Mouse (Mus musculus): Measurements from ENCODE around the gene Rab17.

Gene Rab17

DNA sequence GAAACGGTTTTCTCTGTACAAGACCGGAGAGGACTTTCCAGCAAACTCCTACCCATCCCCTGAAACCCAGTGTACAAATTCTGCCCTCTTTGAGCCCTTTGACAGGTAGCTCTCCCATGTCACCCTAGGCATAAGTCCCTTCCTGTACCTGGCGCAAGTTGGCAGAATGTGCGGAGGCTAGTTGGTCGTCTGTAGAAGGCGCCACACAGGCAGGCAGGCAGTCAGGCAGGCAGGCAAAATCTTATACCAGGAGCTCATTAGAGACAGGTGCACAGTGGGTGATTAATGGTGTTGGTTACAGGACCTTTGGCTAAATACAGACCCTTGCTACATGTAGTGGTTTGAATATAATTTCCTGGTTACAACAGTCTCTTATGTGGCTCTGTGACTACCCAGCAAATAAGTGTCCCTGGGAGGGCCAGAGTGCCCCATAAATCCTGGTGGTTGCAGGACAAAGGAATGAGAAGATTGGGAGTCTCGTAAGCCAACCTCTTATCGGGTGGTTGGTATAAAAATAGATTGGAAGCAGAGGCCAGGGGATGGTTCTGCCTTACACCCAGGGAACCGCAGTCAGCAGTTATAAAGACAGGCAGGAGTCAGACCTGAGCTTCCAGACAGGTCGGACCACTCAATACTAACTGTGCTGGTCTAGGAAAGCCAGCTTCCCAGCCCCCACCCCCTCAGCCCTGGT lies 30.6 kb upstream of the Rab17 start:
- TF ChIP-seq GATA4 (IDR thresholded peaks at IDR 0.05; ENCODE audit: insufficient replicate concordance, low read length): no peak

DNA sequence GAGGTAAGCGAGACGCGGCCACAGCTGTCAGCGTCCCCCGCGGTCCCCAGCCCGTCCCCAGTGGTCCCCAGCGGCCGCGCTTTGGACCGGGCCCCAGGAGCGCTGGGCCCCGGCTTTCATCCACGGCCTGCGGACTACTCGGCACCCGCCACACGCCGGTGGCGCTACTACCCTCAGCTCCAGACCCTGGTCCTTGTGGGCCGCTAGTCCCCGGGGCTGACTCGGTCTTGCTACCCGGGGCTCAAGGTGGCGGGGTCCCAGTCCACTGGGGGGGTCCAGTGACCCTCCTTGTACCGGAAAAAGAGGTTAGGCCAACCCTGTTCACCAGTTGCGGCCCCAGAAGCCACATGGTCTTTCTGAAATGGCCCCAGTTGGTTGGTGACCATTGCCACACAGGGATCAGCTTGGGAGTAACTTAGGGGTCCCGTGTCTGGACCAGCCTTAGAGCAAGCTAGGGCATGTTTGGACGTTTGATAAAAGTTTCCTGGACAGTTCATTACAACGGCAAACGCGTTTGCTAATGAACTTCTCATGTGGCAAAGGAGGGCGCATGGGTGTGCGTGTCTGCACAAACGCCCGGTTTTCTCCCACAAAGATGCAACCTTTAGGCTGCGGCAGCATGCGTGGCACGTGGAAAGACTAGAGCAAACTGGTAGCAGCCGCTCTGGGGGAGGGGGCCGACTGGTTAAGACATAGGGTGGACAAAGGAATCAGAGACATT lies 29.6 kb upstream of the Rab17 start:
- TF ChIP-seq GATA4 (IDR thresholded peaks at IDR 0.05; ENCODE audit: insufficient replicate concordance, low read length): no peak

DNA sequence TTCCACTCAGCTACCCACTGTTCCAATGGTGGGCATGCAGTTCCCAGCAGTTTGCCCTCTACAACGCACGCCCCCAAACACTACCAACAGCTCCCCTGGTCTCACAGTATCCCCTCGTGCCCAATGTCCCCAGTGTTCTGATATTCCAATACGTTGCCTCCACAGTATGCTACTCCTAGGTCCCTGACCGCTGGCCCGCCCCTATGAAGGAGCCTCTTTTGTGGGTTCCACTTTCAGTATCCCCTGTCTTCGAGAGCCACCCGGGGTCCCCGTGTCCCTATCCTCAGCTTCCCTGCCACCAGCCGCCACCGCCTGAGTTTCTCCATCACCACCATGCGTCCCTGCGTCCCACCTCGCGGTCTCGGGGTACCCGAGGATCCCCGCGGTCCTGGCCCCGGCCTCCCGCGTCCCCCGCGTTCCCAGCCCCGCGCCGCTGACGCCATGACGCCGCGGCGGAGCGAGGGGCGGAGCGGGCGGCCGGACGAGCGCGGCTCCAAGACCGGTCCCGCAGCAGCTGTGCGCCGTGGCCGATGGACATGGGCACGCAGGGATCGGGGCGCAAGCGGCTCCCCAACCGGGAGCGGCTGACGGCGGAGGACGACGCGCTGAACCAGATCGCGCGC lies 28.9 kb upstream of the Rab17 start, which contains the start of gene Lrrfip1:
Lrrfip1 (plus strand) TSS at position 470 of the 623 bp plus-strand sequence.
- TF ChIP-seq GATA4 (IDR thresholded peaks at IDR 0.05; ENCODE audit: insufficient replicate concordance, low read length): no peak

DNA sequence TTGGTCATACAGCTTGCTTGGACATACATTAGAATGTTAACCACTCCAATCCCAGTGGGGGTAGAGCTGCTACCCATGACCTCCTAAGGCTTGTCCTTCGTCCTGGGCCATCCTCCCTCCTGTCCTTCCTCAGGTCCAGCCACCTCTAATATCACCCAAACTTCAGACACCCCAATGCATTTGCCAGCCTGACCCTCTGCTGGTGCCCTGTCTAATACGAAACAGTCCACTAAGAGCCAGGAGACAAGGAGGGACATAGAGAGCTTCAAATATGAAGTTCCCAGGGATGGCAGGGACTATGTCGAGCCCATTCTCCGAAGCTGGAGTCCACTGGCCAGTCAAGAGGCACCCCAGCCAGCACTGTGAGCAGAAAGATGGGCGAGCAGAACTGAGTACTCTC lies 28.2 kb upstream of the Rab17 start:
- TF ChIP-seq GATA4 (IDR thresholded peaks at IDR 0.05; ENCODE audit: insufficient replicate concordance, low read length): no peak

DNA sequence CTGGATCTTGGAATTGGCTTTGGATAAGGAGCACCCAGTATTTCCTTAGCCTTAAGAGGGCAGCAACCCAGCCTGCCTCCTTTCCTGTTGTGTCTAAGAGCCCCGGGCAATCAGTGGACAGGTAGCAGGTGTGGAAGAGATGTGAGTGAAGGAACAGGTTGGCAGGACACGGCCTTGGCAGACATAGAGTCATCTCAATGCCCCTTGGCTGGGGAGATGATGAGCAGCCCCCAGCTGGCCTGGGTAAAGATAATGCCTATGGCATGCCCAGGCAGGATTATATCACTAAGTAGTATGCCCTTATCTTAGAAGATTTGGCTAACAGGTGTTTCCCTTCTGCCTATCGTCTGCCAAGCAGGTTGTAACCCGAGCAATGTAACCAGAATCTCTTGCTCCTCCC lies 27.7 kb upstream of the Rab17 start:
- TF ChIP-seq GATA4 (IDR thresholded peaks at IDR 0.05; ENCODE audit: insufficient replicate concordance, low read length): no peak

DNA sequence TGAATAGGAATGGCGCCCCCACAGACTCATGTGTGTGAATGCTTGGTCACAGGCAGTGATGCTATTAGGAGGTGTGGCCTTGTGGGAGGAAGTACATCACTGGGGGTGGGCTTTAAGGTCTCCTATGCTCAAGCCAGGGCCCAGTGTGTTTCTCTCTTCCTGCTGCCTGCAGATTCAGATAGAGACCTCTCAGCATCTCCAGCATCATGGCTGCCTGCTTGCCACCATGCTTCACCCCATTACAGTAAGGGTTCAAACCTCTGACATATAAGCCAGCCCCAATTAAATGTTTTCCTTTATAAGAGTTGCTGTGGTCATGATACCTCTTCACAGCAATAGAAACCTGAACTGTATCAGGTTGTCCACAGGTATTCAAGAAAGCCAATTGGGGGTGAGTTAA lies 26.5 kb upstream of the Rab17 start:
- no peak for TF ChIP-seq GATA4 (IDR thresholded peaks at IDR 0.05; ENCODE audit: insufficient replicate concordance, low read length)

DNA sequence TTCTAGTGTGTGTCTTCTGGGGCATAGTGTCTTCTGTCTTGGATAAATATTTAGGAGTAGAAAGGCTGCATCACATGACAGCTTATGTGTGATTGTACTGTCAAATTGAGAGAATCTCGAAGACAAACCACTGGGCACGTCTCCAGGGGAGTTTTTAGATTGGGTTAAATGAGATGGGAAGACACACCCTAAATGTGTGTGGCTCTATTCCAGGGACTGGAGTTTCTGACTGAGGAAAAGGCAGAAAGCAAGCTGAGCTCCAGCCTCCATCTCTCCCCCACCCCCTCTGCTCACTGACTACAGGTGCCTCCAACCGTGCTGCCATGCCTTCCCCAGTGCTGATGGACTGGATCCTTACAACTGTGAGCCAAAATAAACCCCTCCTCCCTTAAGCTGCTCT lies 11.9 kb upstream of the Rab17 start:
- TF ChIP-seq GATA4 (IDR thresholded peaks at IDR 0.05; ENCODE audit: insufficient replicate concordance, low read length): no peak

DNA sequence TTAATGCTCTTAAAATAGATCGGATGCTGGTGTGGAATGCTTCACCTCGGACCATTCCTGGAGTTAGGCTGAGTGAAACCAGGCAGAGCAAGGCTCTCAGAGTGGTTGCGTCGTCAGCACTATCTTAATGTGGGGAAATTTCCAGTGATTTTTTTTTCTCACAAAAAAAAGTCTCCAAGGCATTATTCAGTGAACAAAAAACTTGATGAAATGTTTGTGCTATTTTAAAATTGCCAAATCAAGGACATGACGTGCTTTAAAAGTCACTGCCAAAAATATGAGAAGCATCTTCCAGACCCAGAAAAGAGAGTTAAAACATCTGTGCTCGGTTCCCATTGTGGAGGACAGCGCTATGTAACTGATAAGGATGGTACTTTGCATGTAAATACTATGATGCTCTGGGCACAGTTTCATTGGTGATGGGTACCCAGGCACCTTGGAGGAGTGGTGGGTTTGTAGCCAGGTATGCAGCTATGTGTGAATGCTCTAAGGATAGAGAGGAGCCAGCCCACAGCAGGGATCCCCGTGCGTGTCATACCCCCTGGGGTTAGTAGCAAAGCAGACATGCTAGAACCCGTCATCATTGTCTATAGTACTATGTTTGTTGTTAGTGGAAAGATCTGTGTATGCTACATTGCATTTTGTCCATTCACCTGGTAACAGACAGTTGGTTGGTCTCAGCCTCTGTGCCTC lies 11.3 kb upstream of the Rab17 start:
- TF ChIP-seq GATA4 (IDR thresholded peaks at IDR 0.05; ENCODE audit: insufficient replicate concordance, low read length): no peak

DNA sequence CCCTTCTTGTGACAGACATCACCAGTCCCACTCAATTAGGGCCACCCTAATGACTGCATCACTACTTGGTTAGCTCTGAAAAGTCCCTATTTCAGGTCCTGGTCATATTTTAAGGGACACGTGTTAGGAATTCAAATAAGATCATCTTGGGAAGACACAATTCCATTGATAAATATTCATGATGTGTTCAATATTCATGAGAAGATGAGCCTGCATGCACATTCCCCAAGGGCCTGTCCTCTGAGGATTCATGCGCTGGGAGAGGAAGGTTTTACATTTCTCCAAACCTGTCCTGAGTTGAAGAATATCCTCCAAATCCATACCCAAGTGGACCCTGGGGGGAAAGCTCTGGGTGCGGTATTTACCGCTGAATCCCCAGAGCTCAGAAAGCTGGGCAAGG lies 6.5 kb upstream of the Rab17 start:
- TF ChIP-seq GATA4 (IDR thresholded peaks at IDR 0.05; ENCODE audit: insufficient replicate concordance, low read length): no peak

DNA sequence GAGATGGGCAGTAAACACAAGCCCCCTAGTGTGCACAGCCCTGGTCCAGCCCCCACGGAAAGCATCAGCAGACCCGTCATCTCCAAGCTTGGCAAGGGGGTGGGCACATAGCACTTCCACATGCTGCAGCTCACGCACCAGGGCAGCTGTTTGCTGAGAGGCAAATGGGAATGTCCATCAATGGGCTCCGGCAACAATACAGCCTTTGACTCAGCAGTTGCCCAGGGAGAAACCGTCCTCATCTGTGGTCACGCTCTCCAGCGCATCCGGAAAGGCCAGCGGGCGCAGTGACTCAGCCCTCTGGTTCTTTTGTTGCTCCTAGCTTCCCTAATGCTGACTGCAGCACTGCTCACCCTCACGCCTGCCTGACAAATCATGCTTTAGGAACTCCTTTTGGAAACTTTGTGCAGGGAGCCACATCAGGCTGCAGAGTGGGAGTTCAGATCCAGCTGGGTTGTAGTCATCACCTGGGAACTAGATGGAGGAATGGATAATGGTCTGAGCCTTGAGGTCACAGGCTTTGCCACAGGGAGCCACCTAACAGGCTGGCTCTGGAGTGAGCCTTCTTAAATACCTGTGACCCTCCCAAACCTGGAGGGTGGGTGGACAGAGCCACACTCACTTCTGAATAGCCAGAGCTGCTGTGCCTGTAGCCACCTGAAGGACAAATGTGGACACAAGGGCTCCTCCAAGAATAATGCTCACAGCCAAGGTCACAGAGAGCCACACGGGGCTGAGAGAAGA lies 5.6 kb upstream of the Rab17 start:
- TF ChIP-seq GATA4 (IDR thresholded peaks at IDR 0.05; ENCODE audit: insufficient replicate concordance, low read length): no peak

DNA sequence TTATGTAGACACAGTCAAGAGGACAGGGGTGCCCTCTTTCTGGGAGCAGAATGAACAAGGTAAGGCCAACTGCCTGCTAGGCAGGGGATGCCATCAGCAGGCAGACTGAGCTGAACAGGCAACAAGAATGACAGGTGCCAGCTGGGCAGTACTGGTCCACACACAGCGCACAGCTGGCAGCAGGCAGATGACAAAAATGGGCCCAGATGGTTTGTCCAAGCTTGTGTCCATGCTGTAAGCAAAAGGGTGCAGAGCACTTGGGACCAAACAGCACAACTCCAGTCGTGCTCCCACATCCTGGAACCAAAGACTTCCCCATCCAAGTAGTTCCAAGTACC lies 4.1 kb upstream of the Rab17 start:
- TF ChIP-seq GATA4 (IDR thresholded peaks at IDR 0.05; ENCODE audit: insufficient replicate concordance, low read length): no peak

DNA sequence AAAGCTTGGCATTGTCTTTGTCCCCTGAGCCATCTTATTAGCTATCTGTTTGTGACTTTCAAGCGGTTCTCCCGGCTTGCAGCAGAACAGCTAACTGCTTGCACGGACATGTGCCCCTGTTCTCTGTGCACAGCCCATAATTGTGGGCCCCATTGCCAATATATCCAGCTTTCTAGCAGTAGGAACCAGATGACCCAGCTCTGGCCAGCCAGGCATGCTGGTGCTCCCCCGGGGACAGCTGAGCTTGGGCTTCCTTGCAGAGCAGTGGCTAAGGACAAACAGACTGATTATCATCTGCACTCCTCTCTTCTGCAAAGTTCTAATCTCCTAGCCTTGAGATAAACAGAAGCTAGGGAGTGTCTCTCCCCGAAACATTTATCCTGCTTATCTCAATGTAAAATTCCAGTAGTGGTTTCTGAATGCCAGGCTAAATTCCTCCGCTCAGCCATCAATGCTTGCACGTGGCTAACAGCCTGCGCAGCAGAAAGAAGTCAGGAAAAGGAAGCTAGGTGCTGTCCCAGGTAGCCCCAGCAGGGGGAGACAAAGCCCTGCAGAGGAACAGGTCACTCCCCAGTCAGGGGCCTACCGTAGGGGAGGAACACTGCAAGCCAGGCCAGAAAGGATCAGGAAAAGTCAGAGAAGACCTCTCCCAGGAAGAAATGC lies 3.6 kb upstream of the Rab17 start:
- TF ChIP-seq GATA4 (IDR thresholded peaks at IDR 0.05; ENCODE audit: insufficient replicate concordance, low read length): no peak

DNA sequence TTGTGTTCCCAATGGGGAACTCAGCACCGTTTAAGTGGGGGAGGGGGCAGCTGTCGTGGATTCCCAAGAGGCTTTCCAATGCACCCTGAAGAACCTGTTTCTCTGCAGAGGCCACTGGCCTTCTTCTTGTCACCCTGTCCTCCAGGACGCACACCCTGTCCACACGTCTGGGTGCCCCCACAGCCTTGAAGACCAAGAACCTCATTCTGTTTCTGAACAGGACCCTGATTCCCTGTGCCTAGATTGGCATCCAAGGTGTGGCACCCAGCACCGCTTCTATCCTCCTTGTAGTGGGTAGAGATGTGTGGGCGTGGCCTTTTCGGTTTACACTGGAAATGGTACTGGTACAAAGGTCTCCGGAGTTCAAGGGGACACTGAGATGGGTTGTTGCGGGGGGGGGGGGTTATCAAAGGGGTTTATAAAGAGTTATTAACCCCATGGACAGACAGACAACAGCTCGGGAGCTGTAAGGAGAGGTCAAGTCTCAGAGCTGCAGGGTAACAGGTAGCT lies 475 bp upstream of the Rab17 start:
- TF ChIP-seq GATA4 (IDR thresholded peaks at IDR 0.05; ENCODE audit: insufficient replicate concordance, low read length): no peak

DNA sequence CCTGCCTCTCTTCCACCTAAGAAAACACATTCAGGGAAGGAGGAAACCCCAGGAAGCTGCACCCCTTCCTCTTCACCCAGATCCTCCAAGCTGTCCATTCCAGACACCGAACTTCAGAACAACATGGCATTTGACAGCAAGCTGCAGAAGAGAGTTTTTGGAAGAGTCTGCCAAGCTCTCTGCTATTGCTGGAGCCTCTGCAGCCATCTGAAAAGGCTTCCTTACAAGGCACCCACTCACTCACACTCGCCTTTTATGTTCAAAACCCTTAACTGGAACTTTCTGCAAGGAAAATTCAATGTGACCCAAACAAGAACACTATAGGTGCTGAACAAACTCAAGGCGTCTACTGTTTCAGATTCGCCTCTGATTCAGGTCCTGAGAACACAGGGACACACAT lies 812 bp downstream of the Rab17 start:
- no peak for TF ChIP-seq GATA4 (IDR thresholded peaks at IDR 0.05; ENCODE audit: insufficient replicate concordance, low read length)

Measured in liver, adult (tissue).